Mouse (Mus musculus): Measurements from ENCODE around the gene Psmc3ip.
"Not testable (repeated sequence)": the region's sequence is repeated elsewhere in the genome, so short reads cannot be mapped to it uniquely, and the experiment has no call there.

Gene Psmc3ip

DNA sequence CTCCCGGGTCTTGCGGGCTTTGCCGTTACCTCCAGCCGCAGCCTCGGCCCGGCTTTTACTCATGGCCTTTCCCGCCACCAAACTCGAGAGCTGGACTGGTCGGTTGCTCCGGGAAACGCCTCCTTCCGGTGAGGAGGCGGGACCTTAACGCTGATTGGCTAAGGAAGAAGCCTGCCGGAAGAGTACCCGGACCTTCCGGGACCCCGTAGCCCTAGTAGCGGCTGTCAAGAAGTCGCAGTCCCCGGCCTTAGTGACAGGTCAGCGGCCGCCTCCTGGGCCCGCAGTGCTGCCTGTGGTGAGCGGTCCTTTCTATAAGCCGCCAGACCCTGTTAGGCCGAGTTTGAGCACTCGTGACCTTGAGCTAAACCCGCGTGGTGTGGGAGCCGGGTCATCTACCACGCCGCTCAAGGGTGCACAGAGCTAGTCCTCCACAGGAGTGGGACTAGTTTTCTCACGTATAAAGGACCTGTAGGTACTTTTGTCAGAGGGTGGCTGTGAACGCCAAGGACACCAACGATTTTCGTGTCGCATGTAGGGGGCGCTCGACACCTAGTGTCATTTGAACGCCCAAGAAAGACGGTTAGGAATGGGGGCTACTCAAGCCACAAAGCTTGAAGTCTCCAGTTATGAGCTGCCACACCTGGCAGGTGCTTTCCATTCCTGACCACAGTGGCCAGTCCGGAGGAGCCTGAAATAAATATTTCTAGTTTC, at the start of gene Psmc3ip:
Gene Psmc3ip, minus strand, starts transcription at position 123 of the 711 bp plus-strand sequence.
- DNase-seq (ENCODE audit: low spot score in 2 of 2) = peak; percentile 83 to 95

DNA sequence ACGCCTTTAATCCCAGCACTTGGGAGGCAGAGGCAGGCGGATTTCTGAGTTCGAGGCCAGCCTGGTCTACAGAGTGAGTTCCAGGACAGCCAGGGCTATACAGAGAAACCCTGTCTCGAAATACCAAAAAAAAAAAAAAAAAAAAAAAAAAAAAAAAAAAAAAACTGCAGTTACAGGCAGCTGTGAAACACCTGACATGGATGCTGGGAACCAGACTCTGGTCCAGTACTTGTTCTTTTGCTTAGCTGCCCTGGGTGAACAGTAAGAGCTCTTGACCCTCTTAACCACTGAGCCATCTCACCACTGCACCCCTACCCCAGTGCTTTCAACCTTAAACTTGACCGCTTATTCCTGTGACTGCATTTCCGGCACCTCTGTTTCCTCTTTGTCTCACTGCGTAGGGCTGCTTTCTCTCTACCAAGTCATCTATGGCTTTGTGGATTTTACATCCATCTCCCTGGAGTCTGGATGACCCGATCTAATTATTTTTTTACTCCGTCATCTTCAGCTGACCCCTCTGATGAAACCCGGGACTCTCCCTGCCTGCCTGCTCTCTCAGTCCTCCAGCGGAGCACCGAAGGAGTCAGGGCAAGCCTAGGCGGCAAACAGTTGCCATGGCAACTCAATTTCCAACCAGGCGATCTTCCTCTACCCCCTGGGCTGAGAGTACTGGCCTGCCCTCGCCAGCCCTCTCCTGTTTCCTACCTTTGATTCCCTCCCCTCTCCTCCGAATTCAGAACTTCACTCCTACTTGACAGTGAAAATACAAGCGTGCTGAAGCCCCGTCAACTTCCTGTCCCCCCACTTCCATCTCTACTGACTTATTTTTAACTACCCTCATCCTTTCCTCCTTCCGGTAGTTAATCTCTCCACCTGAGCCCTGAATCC, 48.3 kb upstream of the Psmc3ip start:
- peak in 1 of 2 experiments; percentile 43 for DNase-seq (ENCODE audit: low spot score in 2 of 2)

DNA sequence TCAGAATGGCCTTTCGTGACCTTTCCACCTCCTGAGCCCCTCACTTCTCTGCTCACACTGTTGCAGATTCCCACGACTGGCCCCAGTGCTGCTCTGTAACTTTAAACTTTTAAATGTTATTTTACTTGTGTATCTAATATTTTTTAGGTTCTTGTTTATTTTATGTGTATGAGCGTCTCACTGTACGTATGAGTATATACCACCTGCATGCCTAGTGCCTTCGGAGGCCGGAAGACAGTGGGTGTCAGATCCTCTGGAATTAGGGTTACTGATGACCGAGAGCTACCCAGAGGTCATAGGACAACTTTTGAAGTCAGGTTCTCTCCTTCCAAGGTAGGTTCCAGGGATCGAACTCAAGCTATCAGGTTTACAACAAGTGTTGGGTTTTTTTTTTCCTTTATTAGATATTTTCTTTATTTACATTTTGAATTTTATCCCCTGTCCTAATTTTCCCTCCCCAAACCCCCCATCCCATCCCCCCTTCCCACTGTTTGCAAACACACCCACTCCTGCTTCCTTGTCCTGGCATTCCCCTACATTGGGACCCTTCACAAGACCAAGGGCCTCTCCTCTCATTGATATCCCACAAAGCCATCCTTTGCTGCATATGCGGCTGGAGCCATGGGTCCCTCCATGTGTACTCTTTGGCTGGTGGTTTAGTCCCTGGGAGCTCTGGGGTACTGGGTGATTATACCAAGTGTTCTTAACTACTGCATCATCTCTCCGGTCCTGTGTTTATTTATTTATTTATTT, 47.2 kb upstream of the Psmc3ip start:
- DNase-seq (ENCODE audit: low spot score in 2 of 2) = no peak

DNA sequence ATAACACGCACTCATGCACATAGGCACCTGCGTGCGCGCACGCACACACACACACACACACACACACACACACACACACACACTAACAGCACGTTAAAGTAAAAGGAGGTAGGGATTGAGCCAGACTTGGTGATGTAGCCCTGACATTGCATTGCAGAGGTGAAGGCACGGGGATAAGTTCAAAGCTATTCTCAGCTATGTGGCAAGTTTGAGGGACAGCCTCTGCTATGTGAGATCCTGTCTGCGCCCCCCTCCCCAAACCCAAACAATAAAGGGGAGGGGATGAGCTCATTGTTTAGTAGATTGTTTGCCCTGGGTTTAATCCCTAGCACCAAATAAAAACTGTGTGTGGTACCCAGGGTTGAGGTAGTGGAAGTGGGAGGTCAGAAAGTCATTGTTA, 45.9 kb upstream of the Psmc3ip start:
- DNase-seq (ENCODE audit: low spot score in 2 of 2) = no peak

DNA sequence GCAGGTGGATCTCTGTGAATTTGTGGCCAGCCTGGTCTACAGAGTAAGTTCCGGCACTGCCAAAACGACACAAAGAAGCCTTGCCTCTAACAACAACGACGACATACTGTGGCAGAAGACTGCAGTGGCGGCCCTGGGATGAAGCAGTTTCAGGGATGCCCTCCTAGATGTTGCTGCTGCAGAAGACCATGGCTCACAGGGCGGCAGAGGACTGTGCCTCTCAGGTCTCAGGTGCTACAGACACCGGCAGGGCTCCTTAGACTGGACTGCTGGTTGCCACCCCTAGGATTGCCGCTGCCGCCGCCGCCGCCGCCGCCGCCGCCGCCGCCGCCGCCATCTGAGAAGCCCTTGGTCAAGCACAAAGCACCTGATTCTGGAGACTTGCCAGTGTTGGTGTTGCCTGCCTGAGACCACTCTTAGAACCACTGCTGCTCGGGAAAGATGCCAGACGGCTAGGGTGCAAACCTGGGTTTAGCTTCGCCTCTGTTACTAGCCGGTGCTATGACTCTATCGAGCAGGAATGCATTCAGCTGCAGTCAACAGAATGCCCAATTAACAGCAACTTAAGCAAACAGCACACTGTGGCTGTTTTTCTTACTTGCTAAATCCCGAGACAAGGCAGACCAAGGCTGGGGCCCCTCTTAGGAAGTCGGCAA, 45.1 kb upstream of the Psmc3ip start:
- DNase-seq (ENCODE audit: low spot score in 2 of 2) = no peak

DNA sequence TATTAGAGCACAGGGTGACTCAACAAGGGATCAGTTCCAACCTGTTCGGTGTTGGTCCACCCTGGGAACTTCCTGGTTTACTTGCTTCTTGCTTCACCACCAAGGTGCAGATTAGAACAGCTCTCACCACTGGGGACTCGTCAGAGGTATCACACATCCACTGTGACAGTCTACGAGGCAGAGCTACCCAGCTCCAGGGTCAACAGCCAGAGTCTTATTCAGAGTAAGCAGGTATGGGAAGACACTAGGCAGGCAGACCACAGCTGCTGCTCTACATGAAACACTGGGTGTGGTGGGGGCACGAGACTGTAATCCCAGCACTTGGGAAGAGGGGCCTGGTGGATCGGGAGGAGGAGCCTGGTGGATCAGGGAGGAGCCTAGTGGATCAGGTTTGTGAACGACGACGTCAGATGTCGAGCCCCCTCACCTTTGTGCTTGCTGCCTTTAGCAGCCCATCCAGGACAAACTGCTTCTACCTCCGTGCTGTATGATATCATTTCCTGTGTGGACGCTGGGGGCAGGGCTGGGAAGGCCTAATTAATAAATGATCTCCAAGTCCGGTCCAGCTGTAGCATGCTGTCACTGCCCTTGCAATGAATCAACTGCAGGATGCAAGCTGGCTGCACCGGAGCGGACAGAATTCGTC, 43.4 kb upstream of the Psmc3ip start:
- no peak for DNase-seq (ENCODE audit: low spot score in 2 of 2)

DNA sequence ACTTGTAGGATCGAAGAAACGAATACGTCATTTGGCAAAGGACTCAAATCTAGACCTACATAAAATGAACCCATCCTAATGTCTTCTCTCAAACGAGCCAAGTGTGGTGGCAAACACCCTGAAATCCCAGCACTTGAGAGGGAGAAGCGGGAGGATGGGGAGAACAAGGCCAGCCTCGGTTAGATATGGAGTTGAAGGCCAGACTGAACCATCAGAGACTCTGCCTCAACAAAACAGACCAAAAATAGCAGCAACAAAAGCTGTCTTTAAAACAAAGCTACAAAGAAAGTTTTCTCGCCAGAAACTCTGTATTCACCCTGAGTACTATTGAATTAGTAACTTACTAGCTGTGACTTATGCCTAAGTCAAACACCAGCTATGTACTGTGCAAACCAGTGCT, 41.8 kb upstream of the Psmc3ip start:
- no peak for DNase-seq (ENCODE audit: low spot score in 2 of 2)

DNA sequence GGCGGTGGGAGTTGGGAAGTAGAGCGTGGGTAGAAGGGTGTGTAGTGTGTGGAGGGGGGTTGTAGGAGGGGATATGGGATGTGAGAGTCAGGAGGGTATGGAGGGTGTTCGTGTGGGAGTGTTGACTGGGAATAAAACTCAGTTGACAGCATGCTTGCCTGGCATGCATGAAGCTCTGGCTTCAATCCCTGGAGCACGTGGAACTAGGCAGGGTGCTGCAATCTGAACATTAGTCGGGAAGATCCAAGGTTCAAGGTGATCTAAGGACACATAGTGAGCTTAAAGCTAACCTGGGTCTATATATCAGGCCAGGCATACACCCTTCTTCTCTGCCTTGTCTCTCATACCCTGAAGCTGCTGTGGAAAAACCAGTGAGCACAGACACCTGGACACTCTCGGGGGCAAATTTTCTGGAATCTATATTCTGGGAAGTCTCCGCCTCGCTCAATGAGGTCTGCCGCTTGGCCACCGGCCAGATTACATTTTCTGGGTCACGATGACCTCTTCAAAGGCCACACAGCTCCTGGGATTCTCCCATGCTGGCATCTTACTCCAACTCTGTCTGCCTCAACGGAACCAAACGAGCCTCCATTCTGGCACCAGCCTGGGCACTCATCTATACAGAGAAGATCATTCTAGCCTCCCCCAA, 39.1 kb upstream of the Psmc3ip start:
- DNase-seq (ENCODE audit: low spot score in 2 of 2) = no peak

DNA sequence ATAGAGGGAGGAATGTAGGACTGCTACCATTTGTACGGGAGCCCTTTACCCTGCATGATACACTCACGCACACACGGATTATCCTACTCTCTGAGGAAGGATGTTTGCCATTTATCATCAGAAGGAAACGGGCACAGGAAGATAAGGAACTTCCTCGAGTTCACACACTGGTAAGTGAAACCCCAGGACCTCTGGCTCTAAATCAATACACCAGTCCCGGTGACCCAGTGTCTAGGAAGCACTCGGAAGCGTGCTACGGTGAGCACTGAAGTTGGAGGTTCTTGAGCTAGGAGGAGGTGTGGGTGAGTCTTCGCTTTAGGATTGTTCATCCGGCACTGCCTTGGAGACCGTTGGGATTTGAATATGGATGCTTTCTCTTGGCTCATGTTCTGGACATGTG, 37.8 kb upstream of the Psmc3ip start:
- DNase-seq (ENCODE audit: low spot score in 2 of 2) = no peak

DNA sequence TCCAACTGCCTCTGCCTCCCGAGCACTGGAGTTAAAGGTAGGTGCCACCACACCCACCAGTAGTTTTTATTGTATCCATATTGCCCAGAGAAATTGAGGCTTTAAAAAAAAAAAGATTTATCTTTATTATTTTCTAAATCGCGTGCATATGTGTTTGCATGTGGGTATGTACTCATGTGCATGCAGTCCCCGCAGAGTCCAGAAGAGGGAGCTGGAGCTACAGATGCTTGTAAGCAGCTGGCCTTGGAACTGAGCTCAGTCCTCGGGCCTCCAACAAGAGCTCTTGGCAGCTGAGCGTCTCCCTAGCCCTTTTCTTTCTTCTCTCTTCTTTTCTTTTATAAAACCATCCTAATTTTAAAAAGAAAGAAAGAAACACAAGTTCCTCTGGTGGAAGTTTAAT, 36.5 kb upstream of the Psmc3ip start:
- no peak for DNase-seq (ENCODE audit: low spot score in 2 of 2)

DNA sequence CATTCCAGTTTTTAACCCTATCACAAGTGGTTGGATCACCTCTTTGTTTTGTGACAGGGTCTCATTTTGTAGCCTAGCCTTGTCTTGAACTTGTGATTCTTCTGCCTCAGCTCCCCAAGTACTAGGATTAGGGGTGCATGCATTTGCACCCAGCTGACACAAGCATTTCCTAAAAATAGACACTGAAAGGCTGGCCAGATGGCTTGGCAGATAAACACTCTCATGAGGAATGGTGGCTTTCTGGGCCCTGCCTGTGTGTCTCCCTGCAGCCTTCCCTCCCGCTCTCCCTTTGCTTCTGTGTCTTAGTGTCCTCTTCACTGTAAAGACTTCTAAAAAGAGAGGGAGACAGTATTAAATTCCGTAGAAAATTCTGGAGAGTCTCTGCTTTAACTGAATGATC, 36.0 kb upstream of the Psmc3ip start:
- no peak for DNase-seq (ENCODE audit: low spot score in 2 of 2)

DNA sequence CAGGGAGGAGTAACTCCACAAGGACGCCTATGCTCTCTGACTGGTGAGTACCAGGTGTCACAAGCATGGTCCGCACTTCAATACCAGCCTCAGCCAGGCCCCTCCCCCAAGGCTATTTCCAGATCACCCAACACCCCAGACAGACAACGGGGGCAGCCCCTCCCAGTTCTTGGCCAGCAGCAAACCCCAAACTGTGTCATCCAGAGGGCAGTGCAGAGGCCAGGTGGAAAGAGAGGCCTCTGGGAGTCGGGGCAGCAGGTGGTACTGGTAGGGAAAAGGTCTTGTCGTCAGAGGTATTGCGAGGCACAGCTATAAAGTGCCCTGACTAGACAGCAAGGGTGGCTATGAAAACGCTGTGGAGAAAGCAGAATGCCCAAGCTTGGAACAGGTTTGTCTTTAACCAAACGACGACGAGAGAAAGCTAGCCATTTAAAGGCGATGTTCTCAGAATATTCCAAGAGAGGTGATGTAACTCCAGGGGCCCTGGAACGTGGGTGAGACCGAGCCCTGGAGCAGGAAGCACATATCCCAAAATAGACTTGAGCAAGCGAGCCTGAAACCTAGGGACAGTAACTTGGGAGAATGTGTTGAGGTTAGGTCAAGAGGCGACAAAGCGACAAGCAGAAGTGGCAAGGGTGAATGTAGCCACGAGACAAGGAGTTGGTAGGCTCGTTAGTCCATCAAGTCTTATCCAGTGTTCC, 35.0 kb upstream of the Psmc3ip start:
- DNase-seq (ENCODE audit: low spot score in 2 of 2) = no peak

DNA sequence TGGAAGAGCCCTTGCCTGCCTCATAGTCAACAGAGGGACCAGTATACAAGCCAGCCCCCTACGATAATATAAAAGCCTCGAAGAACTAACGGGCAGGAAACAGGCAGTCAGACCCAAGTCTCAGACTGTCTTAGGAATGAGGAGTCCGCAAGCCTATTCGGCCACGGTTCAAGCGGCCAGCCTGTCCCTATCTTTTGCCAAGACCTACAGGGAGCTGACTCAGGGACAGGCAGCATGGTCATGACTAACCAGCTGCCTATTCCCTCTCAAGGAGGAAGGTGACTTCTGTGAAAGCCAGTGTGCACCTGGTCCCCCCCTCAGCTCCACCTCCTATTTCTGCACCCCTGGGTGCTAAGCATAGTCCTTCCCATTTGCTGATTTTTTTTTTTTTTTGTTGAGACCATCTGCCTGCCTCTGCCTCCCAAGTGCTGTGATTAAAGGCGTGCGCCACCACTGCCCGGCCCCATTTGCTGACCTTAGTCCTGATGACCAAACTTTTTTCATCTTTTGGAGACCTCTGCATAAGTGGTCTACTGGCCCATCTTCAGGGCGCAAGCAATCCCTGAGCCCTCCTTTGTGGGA, 33.9 kb upstream of the Psmc3ip start:
- no peak for DNase-seq (ENCODE audit: low spot score in 2 of 2)

DNA sequence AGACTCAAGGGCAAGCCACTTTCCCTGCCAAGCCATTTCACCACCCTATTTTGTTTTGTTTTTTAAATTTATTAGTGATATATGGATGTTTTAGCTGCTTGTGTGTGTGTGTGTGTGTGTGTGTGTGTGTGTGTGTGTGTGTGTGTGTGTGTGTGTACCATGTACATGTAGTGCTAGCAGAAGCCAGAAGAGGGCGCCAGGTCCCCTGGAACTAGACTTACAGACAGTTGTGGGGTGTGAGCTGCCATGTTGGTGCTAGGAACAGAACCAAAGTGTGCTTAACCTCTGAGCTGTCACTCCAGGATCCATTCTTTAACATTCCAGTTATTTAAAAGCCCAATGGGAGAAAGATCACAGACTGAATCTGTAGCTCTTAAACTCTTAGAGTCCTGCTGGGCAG, 31.8 kb upstream of the Psmc3ip start:
- no peak for DNase-seq (ENCODE audit: low spot score in 2 of 2)

DNA sequence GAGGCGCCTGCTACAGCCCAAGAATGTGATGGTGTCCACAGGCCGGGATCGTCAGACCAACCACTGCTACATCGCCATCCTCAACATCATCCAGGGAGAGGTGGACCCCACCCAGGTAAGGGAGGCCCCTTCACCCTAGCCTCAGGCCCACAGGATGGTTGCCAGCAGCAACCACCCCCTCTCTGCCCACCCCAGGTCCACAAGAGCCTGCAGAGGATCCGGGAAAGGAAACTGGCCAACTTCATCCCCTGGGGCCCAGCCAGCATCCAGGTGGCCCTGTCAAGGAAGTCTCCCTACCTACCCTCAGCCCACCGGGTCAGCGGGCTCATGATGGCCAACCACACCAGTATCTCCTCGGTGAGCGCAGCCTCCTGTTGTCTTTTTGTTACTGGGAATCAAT, 29.8 kb upstream of the Psmc3ip start:
- not testable (repeated sequence) for DNase-seq (ENCODE audit: low spot score in 2 of 2)

DNA sequence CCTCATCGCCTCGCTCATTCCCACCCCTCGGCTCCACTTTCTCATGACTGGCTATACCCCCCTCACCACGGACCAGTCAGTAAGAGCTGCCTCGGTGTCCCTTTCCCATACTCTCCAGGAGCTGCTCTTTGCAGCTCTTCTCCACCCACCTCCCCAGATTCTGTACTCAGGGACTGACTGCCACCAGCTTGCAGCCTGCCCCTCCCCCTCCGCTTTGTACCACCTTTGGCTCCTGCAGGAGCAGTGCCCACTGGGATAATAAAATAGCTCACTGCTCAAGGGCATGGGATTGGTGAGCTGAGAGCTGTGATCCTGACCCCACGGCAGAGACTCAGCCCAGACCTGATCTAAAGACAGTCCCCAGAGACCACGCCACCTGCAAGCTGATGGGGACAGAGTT, 29.3 kb upstream of the Psmc3ip start:
- not testable (repeated sequence) for DNase-seq (ENCODE audit: low spot score in 2 of 2)

DNA sequence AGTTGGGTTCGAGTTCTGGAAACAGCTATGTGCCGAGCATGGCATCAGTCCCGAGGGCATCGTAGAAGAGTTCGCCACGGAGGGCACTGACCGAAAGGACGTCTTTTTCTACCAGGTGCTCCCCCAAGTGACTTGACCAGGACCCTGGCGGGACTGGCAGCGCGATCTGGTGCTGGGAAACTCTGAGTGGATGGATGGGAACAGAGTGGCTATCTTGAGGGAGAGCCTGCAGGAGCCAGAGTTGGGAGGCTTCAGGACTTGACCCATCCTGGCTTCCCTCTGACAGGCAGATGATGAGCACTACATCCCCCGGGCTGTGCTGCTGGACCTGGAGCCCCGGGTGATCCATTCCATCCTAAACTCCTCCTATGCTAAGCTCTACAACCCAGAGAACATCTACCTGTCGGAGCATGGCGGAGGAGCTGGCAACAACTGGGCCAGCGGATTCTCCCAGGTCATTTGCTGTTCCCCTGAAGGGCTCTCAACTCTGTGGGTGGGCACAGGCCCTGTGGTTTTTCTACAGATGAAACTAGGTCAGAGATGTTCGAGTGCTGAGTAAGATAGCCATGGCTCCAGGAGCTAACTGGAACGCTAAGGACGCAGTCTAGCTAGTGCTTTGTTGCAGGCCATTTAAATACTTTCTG, 25.4 kb upstream of the Psmc3ip start:
- DNase-seq (ENCODE audit: low spot score in 2 of 2) = no peak

DNA sequence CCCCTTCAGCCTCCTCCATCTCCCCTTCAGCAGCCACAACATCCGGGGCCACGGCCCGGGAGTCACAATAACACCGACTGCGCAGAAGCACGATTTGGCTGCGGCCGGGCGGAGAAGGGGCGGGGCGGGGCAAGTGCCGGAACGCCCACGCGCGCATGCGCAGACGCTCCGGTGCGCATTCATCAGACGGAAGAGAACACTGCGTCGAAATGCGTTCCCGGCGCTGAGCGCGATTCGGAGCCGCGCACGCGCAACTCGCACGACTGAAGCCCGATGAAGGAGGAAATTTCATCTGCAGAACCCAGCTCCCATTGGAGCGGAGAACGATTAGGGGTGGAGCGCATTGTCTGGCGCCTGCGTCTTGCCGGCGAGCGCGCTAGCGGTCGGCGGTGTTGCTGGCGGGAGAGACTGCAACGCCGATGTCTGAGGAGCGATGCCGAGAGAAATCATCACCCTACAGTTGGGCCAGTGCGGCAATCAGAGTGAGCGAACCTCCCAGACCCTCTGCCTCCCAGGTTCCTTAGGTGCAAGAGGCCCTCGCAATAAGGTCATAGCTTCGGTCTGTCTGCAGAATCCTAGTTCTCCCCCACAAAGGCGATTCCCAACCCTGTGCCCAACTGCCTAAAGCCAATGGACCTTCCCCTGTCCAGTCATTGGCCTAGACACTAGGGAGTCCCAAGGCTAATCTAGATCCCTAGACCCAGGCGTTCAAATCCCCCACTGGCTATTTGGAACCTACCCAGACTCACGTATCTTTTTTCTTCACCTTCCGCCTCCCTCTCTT, 24.7 kb upstream of the Psmc3ip start, which contains the start of the genes Retreg3 and Tubg1:
Gene Retreg3, minus strand, starts transcription at position 133 of the 784 bp plus-strand sequence.
Gene Tubg1, plus strand, starts transcription at position 178 of the 784 bp plus-strand sequence.
- DNase-seq (ENCODE audit: low spot score in 2 of 2) = peak; percentile 96 to 98

Data from left cerebral cortex, adult 9 months (tissue).